11 mouse cellular contexts compared by ENCODE assay signal in the genomic region with DNA sequence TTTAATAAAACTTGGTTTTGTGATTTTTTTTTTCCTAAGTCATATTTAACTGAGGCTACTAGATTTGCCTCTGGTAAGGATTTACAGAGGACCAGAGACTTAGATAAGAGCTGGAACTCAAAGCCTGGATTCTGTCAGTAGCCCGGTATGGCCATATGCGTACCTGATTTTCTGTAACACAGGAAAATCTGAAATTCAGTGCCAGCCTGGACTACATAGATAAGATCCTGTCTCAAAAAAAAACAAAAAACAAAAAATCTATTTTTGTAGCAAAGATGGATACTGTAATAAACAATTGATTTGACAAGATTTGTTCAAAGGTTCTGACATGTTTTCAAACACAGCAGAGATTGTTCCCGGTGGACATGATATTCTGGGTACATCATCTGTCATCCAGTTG. TPM values are rescaled to one million over a fixed set of nuclear protein-coding genes. Genes with fewer than 3 reads are reported as not detected.
DNase-seq lines count a peak whose midpoint lies in the region; ATAC-seq and TF ChIP-seq lines count a peak whose summit lies in the region.
"Had no signal": no experiment of that assay in that cellular context is flagged by ENCODE, and none has a peak within 500 bp of the region (broad histone marks: within the 10 kb centered on the region; RNA-seq: fewer than 3 reads in every experiment).

No protein-coding gene starts in this region.

- peaks cover 30% of the 10 kb centered on the region for H3K4me1 ChIP-seq in hindbrain, embryonic 13.5 days (replicated peaks)
- peaks cover 25% of the 10 kb centered on the region for H3K4me1 ChIP-seq in hindbrain, embryonic 10.5 days (replicated peaks)
- peaks cover 68% of the 10 kb centered on the region for H3K4me1 ChIP-seq in E14TG2a.4 (replicated peaks; ENCODE audit: low read depth, low read length)
- peaks cover 3% of the 10 kb centered on the region for H3K4me1 ChIP-seq in cortical plate, adult 2 months (ENCODE audit: control insufficient read depth, insufficient read depth, low read length)
- H3K4me1 ChIP-seq in liver, embryonic 15.5 days (replicated peaks) = peaks cover 21% of the 10 kb centered on the region

- H3K4me3 ChIP-seq in hindbrain, embryonic 13.5 days = peak overlapping the region; percentile 95; the same call in 1 of the 2 replicates
- no peak overlapping the region for H3K4me3 ChIP-seq in hindbrain, embryonic 10.5 days
- H3K4me3 ChIP-seq in E14TG2a.4 (replicated peaks; ENCODE audit: low read length) = peak overlapping the region; percentile 98
- H3K4me3 ChIP-seq in cortical plate, adult 2 months (ENCODE audit: insufficient read depth, low read length) = peak overlapping the region; percentile 99; the same call in 1 of the 2 replicates
- peak overlapping the region; percentile 79 for H3K4me3 ChIP-seq in liver, embryonic 15.5 days (replicated peaks)

- H3K4me2 ChIP-seq in hindbrain, embryonic 13.5 days = peak overlapping the region; percentile 79
- peak overlapping the region; percentile 98 for H3K4me2 ChIP-seq in liver, embryonic 15.5 days

- no peak for ATAC-seq in hindbrain, embryonic 13.5 days (ENCODE audit: low FRiP score)
- ATAC-seq in liver, embryonic 15.5 days (ENCODE audit: insufficient read depth) = no peak

- no peak overlapping the region for H3K27ac ChIP-seq in hindbrain, embryonic 13.5 days
- no peak overlapping the region for H3K27ac ChIP-seq in hindbrain, embryonic 10.5 days
- no peak overlapping the region for H3K27ac ChIP-seq in cortical plate, adult 2 months (ENCODE audit: insufficient read depth, low read length)
- H3K27ac ChIP-seq in liver, embryonic 15.5 days (replicated peaks) = no peak overlapping the region

- H3K36me3 ChIP-seq in hindbrain, embryonic 13.5 days = peaks cover 4% of the 10 kb centered on the region
- peaks cover 28% of the 10 kb centered on the region for H3K36me3 ChIP-seq in hindbrain, embryonic 10.5 days
- H3K36me3 ChIP-seq in E14TG2a.4 (ENCODE audit: insufficient read depth, low read length) = peaks cover 41% of the 10 kb centered on the region
- 0 out of 2 replicates have a peak, but pooled peaks cover 3% of the 10 kb centered on the region for H3K36me3 ChIP-seq in liver, embryonic 15.5 days (replicated peaks)

- no peaks in the 10 kb centered on the region for H3K9me3 ChIP-seq in hindbrain, embryonic 13.5 days
- no peaks in the 10 kb centered on the region for H3K9me3 ChIP-seq in hindbrain, embryonic 10.5 days
- H3K9me3 ChIP-seq in E14TG2a.4 (ENCODE audit: low read length) = no peaks in the 10 kb centered on the region
- H3K9me3 ChIP-seq in liver, embryonic 15.5 days (replicated peaks) = no peaks in the 10 kb centered on the region

- no peak for TF ChIP-seq CTCF in E14TG2a.4 (conservative IDR thresholded peaks at IDR 0.05; ENCODE audit: low read length)
- TF ChIP-seq CTCF in cortical plate, adult 2 months (IDR thresholded peaks at IDR 0.05; ENCODE audit: extremely low read depth, insufficient read depth, low read length) = no peak

- 91% methylated on average over 3 of the region's 3 CpGs for WGBS in hindbrain, embryonic 13.5 days
- WGBS in hindbrain, embryonic 10.5 days = 95% methylated on average over 3 of the region's 3 CpGs
- WGBS in liver, embryonic 15.5 days (ENCODE audit: insufficient replicate concordance) = 46% methylated on average over 3 of the region's 3 CpGs

- no peak for TF ChIP-seq POLR2A in cortical plate, adult 2 months (IDR thresholded peaks at IDR 0.05; ENCODE audit: extremely low read depth, insufficient read depth, low read length)

- no peaks in the 10 kb centered on the region for H3K27me3 ChIP-seq in hindbrain, embryonic 13.5 days
- H3K27me3 ChIP-seq in hindbrain, embryonic 10.5 days (ENCODE audit: insufficient read depth, poor library complexity, severe bottlenecking) = no peaks in the 10 kb centered on the region
- no peaks in the 10 kb centered on the region for H3K27me3 ChIP-seq in E14TG2a.4 (ENCODE audit: insufficient read depth, low read length)
- H3K27me3 ChIP-seq in liver, embryonic 15.5 days = 0 out of 2 replicates have a peak, but pooled peaks cover 8% of the 10 kb centered on the region

- H3K9ac ChIP-seq in hindbrain, embryonic 13.5 days = no peak overlapping the region
- H3K9ac ChIP-seq in liver, embryonic 15.5 days = no peak overlapping the region

- DNase-seq in hindbrain, embryonic 10.5 days (ENCODE audit: low spot score) = no peak
- DNase-seq in ovary, postnatal 10 days (ENCODE audit: low spot score) = no peak
- DNase-seq in thymus, postnatal 0 days (ENCODE audit: low spot score) = no peak
- DNase-seq: kidney, adult 11 months; retina, postnatal 1 day had no signal

RNA-seq across cellular contexts. Expression of a gene that starts 3.1 kb away (rescaled TPM):
- polyA plus RNA-seq in hindbrain, embryonic 13.5 days (2015; fragmentation: Nextera tagmentation; extraction: Ambion mirVana) = 88.5 and 100.0 TPM in 2 replicates
- polyA plus RNA-seq in hindbrain, embryonic 10.5 days (2016; fragmentation: Nextera tagmentation; extraction: Ambion mirVana) = 77.9 and 82.0 TPM in 2 replicates
- 174 and 177 TPM in 2 replicates for polyA plus RNA-seq in cortical plate, adult 2 months (2012; rRNA removed)
- polyA plus RNA-seq in liver, embryonic 15.5 days (2015; fragmentation: Nextera tagmentation; extraction: Ambion mirVana) = 142 and 159 TPM in 2 replicates
- 56.6 and 65.6 TPM in 2 replicates for polyA plus RNA-seq in thymus, postnatal 0 days (2015; fragmentation: Nextera tagmentation; extraction: Ambion mirVana)

RNA-seq across cellular contexts. Expression of a gene that starts 3.3 kb away (rescaled TPM):
- polyA plus RNA-seq in hindbrain, embryonic 13.5 days (2015; fragmentation: Nextera tagmentation; extraction: Ambion mirVana) = 5.9 and 8.7 TPM in 2 replicates
- 6.1 and 10.0 TPM in 2 replicates for polyA plus RNA-seq in hindbrain, embryonic 10.5 days (2016; fragmentation: Nextera tagmentation; extraction: Ambion mirVana)
- 4.1 and 4.6 TPM in 2 replicates for polyA plus RNA-seq in cortical plate, adult 2 months (2012; rRNA removed)
- polyA plus RNA-seq in liver, embryonic 15.5 days (2015; fragmentation: Nextera tagmentation; extraction: Ambion mirVana) = 7.1 and 8.4 TPM in 2 replicates
- 16.5 and 22.6 TPM in 2 replicates for polyA plus RNA-seq in thymus, postnatal 0 days (2015; fragmentation: Nextera tagmentation; extraction: Ambion mirVana)

RNA-seq across cellular contexts. Expression of a gene that starts 41.6 kb away (rescaled TPM):
- not detected in 2 replicates for polyA plus RNA-seq in hindbrain, embryonic 13.5 days (2015; fragmentation: Nextera tagmentation; extraction: Ambion mirVana)
- polyA plus RNA-seq in hindbrain, embryonic 10.5 days (2016; fragmentation: Nextera tagmentation; extraction: Ambion mirVana) = not detected in 2 replicates
- polyA plus RNA-seq in cortical plate, adult 2 months (2012; rRNA removed) = not detected in 2 replicates
- polyA plus RNA-seq in liver, embryonic 15.5 days (2015; fragmentation: Nextera tagmentation; extraction: Ambion mirVana) = 0.25 and 0.33 TPM in 2 replicates
- 2.7 and 4.5 TPM in 2 replicates for polyA plus RNA-seq in thymus, postnatal 0 days (2015; fragmentation: Nextera tagmentation; extraction: Ambion mirVana)
- polyA plus RNA-seq: lung, embryonic 16.5 days; stomach, embryonic 14.5 days had no signal
